Mouse (Mus musculus) cerebral cortex, adult 2 months (tissue): ENCODE results near the gene Lrfn4.

Experiments
- WGBS: fragments of 180-500 bp; shearing (Covaris S2); methylation state at CpG from one replicate; pipeline ENCODE4 v1.1.7; 2018; 5-methylcytosine and 5-hydroxymethylcytosine counted together

Gene Lrfn4

DNA sequence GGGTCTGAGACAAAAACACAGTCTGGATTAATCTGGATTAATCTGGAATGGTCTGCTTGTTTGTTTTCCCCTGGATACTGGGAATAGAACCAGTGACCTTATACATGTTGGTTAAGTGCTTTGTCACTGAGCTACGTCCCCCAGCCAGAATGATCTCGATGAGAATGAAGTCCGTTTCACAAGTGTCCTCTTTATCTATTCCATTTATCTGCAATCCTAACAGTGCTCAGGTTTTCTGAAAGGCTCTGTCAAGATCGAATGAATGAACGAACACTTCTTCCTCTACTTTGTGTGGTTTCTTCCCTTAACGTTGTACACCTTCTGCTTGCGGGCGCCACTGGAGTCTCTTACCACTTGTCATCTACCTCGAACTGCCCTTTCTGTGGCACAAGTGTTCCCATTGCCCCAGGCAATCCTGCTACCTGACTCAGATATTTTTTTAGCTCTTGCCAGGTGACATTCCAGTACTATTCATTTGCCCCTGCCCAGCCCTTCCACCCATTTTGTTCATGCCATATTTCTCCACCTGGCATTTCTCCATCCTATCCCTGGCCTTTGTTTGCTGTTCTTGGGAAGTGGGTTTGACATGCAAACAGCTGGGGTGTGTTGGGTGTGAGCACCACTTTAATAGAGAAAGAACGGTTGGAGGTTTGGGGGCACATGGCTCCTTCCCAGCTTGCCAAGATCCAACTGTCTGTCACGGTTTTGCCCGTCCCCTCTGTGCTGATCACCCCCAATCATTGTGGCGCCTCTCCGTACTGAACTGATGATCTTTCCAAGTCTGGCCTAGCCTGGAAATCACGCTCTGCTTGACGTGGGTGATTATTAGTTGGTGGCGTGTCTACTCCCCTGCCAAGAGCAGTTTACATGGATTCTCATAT, 45.9 kb downstream of the Lrfn4 start:
- WGBS: 81% methylated on average over 17 of the region's 17 CpGs

DNA sequence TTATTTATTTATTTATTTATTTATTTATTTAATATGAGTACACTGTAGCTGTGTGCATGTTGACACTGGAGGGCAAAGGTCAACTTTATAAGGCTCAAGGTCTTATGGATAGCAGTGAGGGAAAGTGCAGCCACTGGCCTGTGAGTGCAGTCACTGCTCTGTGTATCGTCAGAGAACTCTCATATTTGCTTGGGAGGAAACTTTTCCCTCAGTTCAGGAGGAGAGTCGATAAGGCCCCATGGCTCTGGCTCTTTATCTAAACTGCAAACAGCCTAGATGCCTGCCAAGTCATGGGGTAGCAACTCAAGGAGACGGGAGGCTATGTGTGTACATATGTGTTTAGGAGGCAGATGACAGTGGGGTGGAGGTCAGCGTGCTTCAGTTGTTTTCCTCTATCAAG, 46.6 kb downstream of the Lrfn4 start:
- 84% methylated on average over 4 of the region's 4 CpGs for WGBS

GRCm38 (mm10) chr19:4567665-4568064, 47.8 kb downstream of the Lrfn4 start:
- WGBS: 55% methylated on average over 2 of the region's 2 CpGs

DNA sequence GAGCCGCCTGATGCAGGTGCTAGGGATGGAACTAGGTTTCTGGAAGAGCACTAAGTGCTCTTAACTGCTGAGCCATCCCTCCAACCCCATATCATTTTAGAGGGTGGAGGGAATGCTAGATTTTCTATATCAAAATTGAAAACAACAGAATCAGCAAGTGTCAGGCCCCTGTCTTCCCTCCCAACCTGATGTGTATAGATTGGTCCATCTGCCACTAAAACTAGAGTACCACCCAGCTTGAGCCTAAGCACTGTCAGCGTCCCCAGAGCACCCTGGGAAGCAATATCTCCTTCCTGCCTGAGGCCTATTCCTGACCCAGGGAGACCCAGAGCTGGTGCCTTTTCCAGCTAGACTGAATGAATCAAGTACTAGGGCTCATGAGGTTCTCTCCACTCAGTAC, 48.6 kb downstream of the Lrfn4 start:
- 95% methylated on average over 2 of the region's 2 CpGs for WGBS

DNA sequence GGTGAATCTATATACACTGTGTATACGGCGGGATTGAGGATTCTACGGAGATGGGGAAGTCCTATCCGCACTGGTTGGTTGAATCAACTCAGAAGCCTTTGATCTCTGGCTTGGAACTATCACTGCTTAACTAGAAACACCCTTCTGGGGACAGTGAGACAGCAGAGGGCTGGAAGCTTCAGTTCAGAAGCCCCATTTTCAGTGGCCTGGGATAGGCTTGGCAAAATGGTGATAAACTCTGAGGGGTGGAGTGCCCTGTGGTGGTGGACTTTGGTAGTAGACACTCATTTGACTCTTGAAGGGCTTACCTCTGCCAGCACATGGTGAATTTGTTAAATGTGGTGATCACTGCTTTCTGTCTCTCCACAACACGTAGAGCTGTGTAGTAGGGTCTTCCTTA, 49.8 kb downstream of the Lrfn4 start:
- 94% methylated on average over 5 of the region's 5 CpGs for WGBS
